Mouse (Mus musculus): ENCODE results near the gene Prkca.

Gene Prkca

DNA sequence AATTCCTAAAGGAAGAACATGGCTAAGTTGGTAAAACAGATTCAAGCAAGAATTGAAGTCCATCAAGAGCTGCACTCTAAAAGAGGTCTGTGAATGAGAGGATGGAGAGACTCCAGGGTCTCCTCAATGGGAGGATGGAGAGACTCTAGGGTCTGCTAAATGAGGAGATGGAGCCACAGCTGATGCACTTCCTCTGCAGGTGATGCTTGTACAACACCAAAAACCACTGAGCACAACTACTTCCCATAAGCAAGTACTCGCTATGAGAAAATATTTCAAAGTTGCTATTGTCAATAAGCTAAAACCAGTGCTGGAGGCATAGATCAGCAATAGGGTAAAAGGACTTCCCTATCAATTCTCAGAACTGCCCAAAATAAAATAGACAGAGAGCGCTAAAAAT, 137.1 kb downstream of the Prkca start:
- no peak for DNase-seq (ENCODE audit: low read depth, low spot score)

DNA sequence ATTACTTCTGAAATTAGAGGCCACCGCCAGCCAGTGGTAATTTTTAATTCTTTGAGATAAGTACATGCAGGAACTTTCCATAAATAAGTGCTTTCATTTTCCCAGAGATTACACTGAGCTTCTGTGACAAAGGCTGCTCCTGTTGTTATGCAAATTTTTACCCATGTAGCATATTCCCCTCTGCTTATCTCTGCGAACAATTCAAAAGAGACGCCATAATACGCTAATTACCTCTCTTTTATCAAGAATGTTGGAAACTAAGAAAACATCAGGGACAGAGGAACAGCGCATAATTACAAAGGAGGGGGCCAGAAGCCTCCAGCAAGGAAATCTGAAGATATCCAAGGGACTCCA, 138.9 kb downstream of the Prkca start:
- DNase-seq (ENCODE audit: low read depth, low spot score), result no peak

- DNase-seq (ENCODE audit: low read depth, low spot score), result no peak
Observed at GRCm38 (mm10) chr11:108204202-108204894, 139.4 kb downstream of the Prkca start.

GRCm38 (mm10) chr11:108202835-108203234, 140.9 kb downstream of the Prkca start:
- DNase-seq (ENCODE audit: low read depth, low spot score), result no peak

- no peak for DNase-seq (ENCODE audit: low read depth, low spot score)
Observed at GRCm38 (mm10) chr11:108200679-108201586, 142.8 kb downstream of the Prkca start.

DNA sequence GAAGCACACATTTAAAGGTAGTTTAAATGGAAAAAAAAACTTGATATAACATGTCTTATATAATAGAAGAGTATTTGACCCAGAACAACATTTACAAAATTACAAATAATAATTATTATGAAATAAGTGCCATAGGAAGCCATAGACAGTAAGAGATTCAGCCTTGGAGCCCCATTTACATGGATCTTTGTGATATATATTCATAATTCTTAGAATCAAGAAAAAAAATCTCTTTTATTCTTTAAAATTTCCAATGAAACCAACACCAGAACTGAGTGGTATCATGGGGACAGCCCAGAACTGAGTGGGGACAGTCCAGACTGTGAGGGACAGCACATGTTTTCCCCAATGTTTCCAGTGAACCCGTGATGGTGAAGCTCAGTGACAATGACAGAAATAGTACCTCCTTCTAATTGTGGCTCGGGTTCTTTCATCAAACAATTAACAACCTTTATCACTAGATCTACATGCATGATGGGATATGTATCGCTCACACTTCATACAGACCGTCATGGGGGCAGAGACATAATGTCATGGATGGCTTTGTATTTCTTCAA, 144.2 kb downstream of the Prkca start:
- no peak for DNase-seq (ENCODE audit: low read depth, low spot score)

GRCm38 (mm10) chr11:108198592-108198991, 145.1 kb downstream of the Prkca start:
- no peak for DNase-seq (ENCODE audit: low read depth, low spot score)

GRCm38 (mm10) chr11:108197427-108198218, 146.1 kb downstream of the Prkca start:
- DNase-seq (ENCODE audit: low read depth, low spot score), result no peak

DNA sequence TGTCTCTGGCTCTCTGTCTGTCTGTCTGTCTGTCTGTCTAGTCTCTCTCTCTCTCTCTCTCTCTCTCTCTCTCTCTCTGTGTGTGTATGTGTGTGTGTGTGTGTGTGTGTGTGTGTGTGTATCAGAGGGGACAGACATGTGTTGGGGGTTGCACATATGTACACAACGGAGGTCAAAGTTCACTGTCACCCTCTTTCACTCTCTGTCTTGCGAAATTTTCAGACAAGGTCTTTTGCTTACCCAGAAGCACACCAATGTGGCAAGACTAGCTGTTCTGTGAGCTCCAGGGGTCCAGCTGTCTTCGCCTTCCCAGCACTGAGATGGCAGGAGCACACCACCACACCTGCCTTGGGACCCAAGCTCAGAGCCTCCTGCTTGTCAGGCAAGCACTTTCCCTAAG, 146.9 kb downstream of the Prkca start:
- DNase-seq (ENCODE audit: low read depth, low spot score), result no peak

DNA sequence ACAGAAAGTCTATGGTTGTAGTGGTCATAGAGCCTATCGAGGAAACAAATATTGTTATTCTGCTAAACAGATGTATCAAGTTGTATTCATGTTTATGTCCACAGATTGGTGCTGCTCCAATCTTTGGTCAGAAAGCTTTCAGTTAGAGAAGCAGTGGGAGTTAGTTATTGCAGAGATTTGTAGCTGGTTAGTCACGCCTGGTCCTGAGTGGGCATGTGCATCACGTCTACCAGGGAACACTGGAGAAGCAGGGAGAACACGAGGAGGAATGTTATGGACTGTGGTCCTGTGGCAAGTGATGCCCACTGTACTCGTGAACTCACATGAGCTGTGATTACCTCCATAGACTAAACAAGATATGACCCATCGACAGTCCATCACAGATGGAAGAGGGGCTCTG, 153.4 kb downstream of the Prkca start:
- no peak for DNase-seq (ENCODE audit: low read depth, low spot score)

DNA sequence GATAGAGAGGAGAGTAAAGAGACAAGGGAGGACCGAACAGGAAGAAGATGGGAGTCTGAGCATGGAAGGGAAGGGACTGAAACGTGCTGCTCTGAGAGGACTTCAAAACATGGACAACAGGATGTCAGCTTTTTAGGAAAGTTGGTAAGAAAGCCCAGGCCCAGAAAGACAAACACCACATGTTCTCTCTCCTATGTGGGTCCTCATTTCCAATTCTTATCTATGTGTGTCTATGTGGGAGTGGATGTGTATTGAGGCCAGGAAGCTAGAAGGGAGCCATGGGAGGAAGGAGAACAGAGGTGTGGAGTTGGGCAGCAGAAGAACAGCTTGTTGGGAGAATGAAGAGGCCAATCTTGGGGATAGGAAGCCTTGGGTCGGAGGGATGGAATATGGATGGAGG, 154.4 kb downstream of the Prkca start:
- DNase-seq (ENCODE audit: low read depth, low spot score), result no peak

- DNase-seq (ENCODE audit: low read depth, low spot score), result no peak
Observed at GRCm38 (mm10) chr11:108182421-108182820, 161.3 kb downstream of the Prkca start.

GRCm38 (mm10) chr11:108181012-108181713, 162.6 kb downstream of the Prkca start:
- DNase-seq (ENCODE audit: low read depth, low spot score), result no peak

DNA sequence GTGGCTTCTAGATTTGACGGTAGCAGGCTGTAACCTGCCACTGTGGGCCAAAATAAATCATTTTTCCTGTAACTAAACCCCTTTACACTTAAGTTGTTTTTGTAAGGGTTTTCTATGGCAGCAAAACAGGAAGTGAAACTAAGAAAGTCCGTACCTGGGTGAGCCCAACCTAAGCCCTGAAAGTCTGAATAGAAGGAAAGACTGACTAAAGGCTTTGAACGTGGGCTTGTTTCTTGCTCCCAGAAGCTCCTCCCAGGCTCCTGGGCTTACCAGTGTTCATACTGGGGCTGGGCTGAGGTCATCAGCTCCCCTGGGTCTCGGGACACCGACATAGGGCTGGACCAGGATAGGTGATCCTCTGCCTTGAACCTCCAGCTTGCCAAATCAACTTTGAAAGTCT, 164.9 kb downstream of the Prkca start:
- no peak for DNase-seq (ENCODE audit: low read depth, low spot score)

DNA sequence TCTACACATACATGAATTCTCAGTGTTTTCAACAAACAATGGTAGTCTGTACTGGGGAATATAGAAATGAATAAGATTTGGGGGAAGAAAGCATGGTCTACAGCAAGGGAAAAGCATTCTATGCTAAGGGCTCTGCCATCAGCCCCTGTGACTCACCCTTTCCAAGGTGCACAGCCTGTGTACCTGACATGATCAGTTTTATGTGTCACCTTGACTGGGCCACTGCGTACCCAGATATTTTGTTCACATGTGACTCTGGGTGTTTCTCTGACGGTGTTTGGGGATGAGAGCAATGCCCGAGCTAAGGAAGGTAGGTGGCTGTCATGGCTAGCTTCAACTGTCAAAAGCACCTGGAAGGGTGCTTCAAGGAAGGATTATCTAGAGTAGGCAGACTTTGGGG, 165.5 kb downstream of the Prkca start:
- DNase-seq (ENCODE audit: low read depth, low spot score), result no peak

DNA sequence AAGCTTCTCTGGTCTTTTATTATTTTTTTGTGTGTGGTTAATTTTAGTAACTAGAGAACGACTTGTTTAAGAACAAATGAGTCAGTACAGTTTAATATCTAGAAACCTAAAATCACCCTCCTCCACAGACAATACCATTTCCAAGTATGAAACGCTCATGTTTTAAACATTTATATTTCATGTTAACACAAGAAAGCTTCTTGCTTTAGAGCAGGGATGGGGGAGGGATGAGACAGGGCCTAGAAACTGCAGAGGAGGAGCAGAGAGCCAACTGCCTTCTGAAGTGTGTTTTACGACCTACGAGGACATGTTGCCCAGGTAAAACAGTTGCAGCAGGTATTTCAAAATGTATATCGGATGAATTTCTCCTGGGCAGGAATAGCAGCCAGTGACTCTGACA, 167.0 kb downstream of the Prkca start:
- no peak for DNase-seq (ENCODE audit: low read depth, low spot score)

DNA sequence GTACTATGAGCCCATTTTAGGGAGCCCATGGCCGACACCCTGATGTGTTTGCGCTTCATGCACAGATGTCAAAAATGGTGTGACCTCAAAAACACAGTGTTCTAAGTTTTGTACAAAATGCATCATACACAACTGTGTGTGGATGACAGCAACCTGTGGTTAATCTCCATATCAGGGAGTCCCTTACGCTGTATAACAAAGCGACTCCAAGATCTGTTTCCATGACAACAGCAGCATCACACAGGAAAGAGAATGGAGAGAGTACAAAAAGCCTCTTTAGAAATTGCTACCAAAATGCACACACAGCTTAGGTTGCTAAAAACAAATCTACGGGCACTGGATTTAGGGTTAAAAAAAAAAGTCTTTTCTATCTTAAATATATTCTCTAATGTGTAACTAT, 171.8 kb downstream of the Prkca start:
- no peak for DNase-seq (ENCODE audit: low read depth, low spot score)

DNA sequence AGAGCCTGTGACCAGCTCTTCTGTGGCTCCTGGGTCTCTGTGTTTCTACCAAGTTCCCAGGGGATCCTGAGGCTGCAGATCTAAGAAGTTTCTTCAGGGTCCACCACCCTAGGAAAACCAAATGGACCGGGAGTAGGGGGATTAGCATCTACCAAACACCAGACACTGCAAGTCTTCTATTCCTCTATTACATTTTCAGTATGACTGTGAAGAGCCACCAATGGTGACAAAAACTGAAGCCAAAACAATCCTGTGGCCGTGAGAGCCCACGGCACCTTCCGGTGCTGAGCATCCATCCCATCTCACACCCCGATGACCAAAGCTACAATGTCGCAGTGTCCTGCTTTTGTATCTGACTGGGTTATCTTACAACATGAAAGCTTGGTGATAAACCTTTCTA, 172.5 kb downstream of the Prkca start:
- no peak for DNase-seq (ENCODE audit: low read depth, low spot score)

DNA sequence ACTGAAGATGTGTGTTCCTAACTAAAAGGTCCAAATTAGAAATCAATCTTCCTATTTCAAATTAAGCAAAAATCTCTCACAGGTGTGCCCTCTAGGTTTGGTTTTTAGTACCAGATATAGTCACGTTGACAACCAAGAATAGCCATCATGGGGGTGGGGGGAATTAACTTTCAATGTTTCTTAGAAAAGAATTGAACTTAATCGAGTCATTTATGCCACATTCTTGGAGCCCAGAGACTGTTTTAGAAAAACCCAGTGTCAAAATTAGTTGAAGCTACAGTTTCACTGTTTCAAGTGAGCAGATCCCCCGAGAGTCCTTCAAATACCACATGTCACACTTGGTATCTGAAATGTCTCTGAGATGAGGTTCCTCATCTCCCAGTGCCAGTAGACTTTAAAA, 173.6 kb downstream of the Prkca start:
- DNase-seq (ENCODE audit: low read depth, low spot score), result no peak

- no peak for DNase-seq (ENCODE audit: low read depth, low spot score)
Observed at GRCm38 (mm10) chr11:108165725-108166124, 178.0 kb downstream of the Prkca start.

DNA sequence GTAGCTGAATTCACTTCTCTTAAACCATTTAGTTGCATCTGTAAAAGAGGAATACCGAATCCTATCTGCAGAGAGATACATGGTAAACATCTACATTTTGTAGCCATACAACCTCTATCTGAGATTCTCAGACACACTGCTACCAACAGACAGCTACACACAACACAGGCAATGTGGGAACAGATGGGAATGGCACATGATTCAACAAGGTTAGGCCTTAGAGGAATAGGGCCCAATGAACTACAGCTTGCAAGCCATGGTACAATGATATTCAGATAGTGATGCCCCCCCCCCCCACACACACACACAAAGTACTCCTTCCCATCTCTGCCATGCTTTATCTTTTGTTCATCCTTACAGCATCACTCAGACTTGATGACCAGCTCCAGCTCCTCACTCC, 181.1 kb downstream of the Prkca start:
- no peak for DNase-seq (ENCODE audit: low read depth, low spot score)

All from retina, adult 2 months (tissue).